ENCODE assay signal across 18 mouse cellular contexts in the genomic region with DNA sequence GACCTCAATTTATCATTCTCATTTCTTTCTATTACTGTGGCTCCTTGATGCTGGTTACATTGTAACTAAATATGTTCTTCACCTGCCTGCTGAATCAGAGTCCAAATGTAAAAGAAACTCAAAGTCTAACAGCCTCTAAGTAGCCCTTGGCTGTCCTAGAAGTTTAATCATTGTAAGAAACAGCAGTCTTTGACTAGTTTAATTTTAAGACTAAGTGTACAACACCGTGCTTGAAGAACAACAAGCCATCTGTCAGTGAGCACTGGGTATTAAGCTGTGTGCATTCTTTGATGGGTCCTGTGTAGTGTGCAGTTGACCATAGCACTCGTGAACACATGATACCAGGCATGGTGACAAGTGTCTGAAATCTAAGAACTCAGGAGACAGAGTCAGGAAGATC. TPM values are rescaled to one million over a fixed set of nuclear protein-coding genes. Genes with fewer than 3 reads are reported as not detected.
"Had no signal": no experiment of that assay in that cellular context is flagged by ENCODE, and none has a peak within 500 bp of the region (broad histone marks: within the 10 kb centered on the region; RNA-seq: fewer than 3 reads in every experiment).

No protein-coding gene starts in this region.

- H3K4me3 ChIP-seq: hindbrain, embryonic 15.5 days; left cerebral cortex, adult 2 months; limb, embryonic 10.5 days; liver, embryonic 13.5 days; lung, embryonic 15.5 days; megakaryocyte, embryonic 14.5 days; midbrain, embryonic 15.5 days; neural tube, embryonic 13.5 days had no signal

- H3K4me1 ChIP-seq: hindbrain, embryonic 15.5 days; liver, embryonic 13.5 days; lung, embryonic 15.5 days; midbrain, embryonic 15.5 days; neural tube, embryonic 13.5 days had no signal

- H3K9me3 ChIP-seq: hindbrain, embryonic 15.5 days; limb, embryonic 10.5 days; liver, embryonic 13.5 days; lung, embryonic 15.5 days; megakaryocyte, embryonic 14.5 days; midbrain, embryonic 15.5 days; neural tube, embryonic 13.5 days had no signal

- DNase-seq: liver, embryonic 13.5 days; liver, postnatal 0 days; lung, postnatal 14 days; right cerebral cortex, postnatal 25 days; thymus, postnatal 4 days had no signal

- H3K27me3 ChIP-seq: hindbrain, embryonic 15.5 days; liver, embryonic 13.5 days; lung, embryonic 15.5 days; midbrain, embryonic 15.5 days; neural tube, embryonic 13.5 days had no signal

- ATAC-seq: liver, postnatal 0 days; midbrain, embryonic 15.5 days had no signal

- H3K4me2 ChIP-seq: hindbrain, embryonic 15.5 days; liver, embryonic 13.5 days; lung, embryonic 15.5 days; midbrain, embryonic 11.5 days; midbrain, embryonic 15.5 days; neural tube, embryonic 13.5 days had no signal

- H3K27ac ChIP-seq: hindbrain, embryonic 15.5 days; left cerebral cortex, adult 2 months; limb, embryonic 10.5 days; liver, embryonic 13.5 days; lung, embryonic 15.5 days; macrophage; midbrain, embryonic 15.5 days; neural tube, embryonic 13.5 days; stomach, postnatal 0 days had no signal

- H3K9ac ChIP-seq: hindbrain, embryonic 15.5 days; liver, embryonic 13.5 days; liver, postnatal 0 days; lung, embryonic 15.5 days; midbrain, embryonic 15.5 days; neural tube, embryonic 13.5 days had no signal

- H3K36me3 ChIP-seq: hindbrain, embryonic 15.5 days; limb, embryonic 10.5 days; liver, embryonic 13.5 days; lung, embryonic 15.5 days; midbrain, embryonic 15.5 days; neural tube, embryonic 13.5 days had no signal

RNA-seq across cellular contexts. Expression of a gene that starts 4.8 kb away (rescaled TPM):
- total RNA-seq: layer of hippocampus, postnatal 25 days; left cerebral cortex, adult 2 months; left cerebral cortex, postnatal 14 days had no signal
- polyA plus RNA-seq: hindbrain, embryonic 15.5 days; limb, embryonic 10.5 days; limb, embryonic 14.5 days; liver, embryonic 13.5 days; lung, embryonic 15.5 days; macrophage; midbrain, embryonic 11.5 days; midbrain, embryonic 15.5 days; neural tube, embryonic 13.5 days; stomach, postnatal 0 days had no signal

RNA-seq across cellular contexts. Expression of a gene that starts 29.2 kb away (rescaled TPM):
- polyA plus RNA-seq: macrophage had no signal

RNA-seq across cellular contexts. Expression of a gene that starts 36.1 kb away (rescaled TPM):
- polyA plus RNA-seq: macrophage had no signal
